Mouse (Mus musculus): ENCODE results near the gene Becn1. TPM values are rescaled to one million over a fixed set of nuclear protein-coding genes. Genes with fewer than 3 reads are reported as not detected.

Gene Becn1
- polyA plus RNA-seq, 1 experiment from 2014 or later, result 143 TPM

- H3K4me1 ChIP-seq, result peaks cover 19% of the 10 kb centered on the region
- H3K4me2 ChIP-seq (replicated peaks), result no peak overlapping the region
- no peaks in the 10 kb centered on the region for H3K27me3 ChIP-seq
- H3K36me3 ChIP-seq, result peaks cover 8% of the 10 kb centered on the region; the same call in 1 of the 2 replicates
- 38% methylated on average over 5 of the region's 5 CpGs for WGBS
- no peak for ATAC-seq (ENCODE audit: insufficient number of reproducible peaks, low FRiP score, low TSS enrichment, low read depth)
- no peak overlapping the region for H3K9ac ChIP-seq
- H3K4me3 ChIP-seq (replicated peaks), result no peak overlapping the region
- H3K9me3 ChIP-seq (replicated peaks), result no peaks in the 10 kb centered on the region
- H3K27ac ChIP-seq (replicated peaks), result no peak overlapping the region
Observed at GRCm38 (mm10) chr11:101282896-101283295, 19.2 kb downstream of the Becn1 start.

GRCm38 (mm10) chr11:101280837-101281236, 21.2 kb downstream of the Becn1 start:
- H3K27ac ChIP-seq (replicated peaks), result no peak overlapping the region
- no peaks in the 10 kb centered on the region for H3K9me3 ChIP-seq (replicated peaks)
- no peak for ATAC-seq (ENCODE audit: insufficient number of reproducible peaks, low FRiP score, low TSS enrichment, low read depth)

GRCm38 (mm10) chr11:101279193-101279569, 22.9 kb downstream of the Becn1 start:
- H3K9ac ChIP-seq, result no peak overlapping the region
- H3K4me2 ChIP-seq (replicated peaks), result peak overlapping the region; percentile 71
- no peak overlapping the region for H3K27ac ChIP-seq (replicated peaks)
- peaks cover 33% of the 10 kb centered on the region for H3K4me1 ChIP-seq
- peaks cover 9% of the 10 kb centered on the region; the same call in 1 of the 2 replicates for H3K36me3 ChIP-seq
- no peaks in the 10 kb centered on the region for H3K9me3 ChIP-seq (replicated peaks)
- H3K4me3 ChIP-seq (replicated peaks), result peak overlapping the region; percentile 90
- no peaks in the 10 kb centered on the region for H3K27me3 ChIP-seq
- ATAC-seq (ENCODE audit: insufficient number of reproducible peaks, low FRiP score, low TSS enrichment, low read depth), result no peak
- 62% methylated on average over 14 of the region's 14 CpGs for WGBS

More at GRCm38 (mm10) chr11:101280837-101281236, 21.2 kb downstream of the Becn1 start:
- no peak overlapping the region for H3K4me2 ChIP-seq (replicated peaks)
- no peak overlapping the region for H3K4me3 ChIP-seq (replicated peaks)
- H3K9ac ChIP-seq, result no peak overlapping the region
- peaks cover 37% of the 10 kb centered on the region for H3K4me1 ChIP-seq
- peaks cover 9% of the 10 kb centered on the region; the same call in 1 of the 2 replicates for H3K36me3 ChIP-seq
- 55% methylated on average over 7 of the region's 7 CpGs for WGBS
- no peaks in the 10 kb centered on the region for H3K27me3 ChIP-seq

GRCm38 (mm10) chr11:101278223-101279192, 23.6 kb downstream of the Becn1 start, which contains the start of the genes Cntd1 and Coa3:
Gene Cntd1 (plus strand): TSS chr11:101279012.
Gene Coa3 (minus strand): TSS chr11:101279114.
- peaks cover 9% of the 10 kb centered on the region; the same call in 1 of the 2 replicates for H3K36me3 ChIP-seq
- H3K9me3 ChIP-seq (replicated peaks), result no peaks in the 10 kb centered on the region
- peak within 1 kb of the TSS; percentile 67 for H3K27ac ChIP-seq (replicated peaks)
- WGBS, result 8% methylated on average over 45 of the region's 45 CpGs
- H3K4me2 ChIP-seq (replicated peaks), result peak within 1 kb of the TSS; percentile 71
- H3K4me3 ChIP-seq (replicated peaks), result peak within 1 kb of the TSS; percentile 90
- peak; percentile 93 for ATAC-seq (ENCODE audit: insufficient number of reproducible peaks, low FRiP score, low TSS enrichment, low read depth)
- peaks cover 33% of the 10 kb centered on the region for H3K4me1 ChIP-seq
- H3K9ac ChIP-seq, result peak within 1 kb of the TSS; percentile 82
- H3K27me3 ChIP-seq, result no peaks in the 10 kb centered on the region

- ATAC-seq (ENCODE audit: insufficient number of reproducible peaks, low FRiP score, low TSS enrichment, low read depth), result no peak
- peak overlapping the region; percentile 82; the same call in 1 of the 2 replicates for H3K9ac ChIP-seq
- H3K27ac ChIP-seq (replicated peaks), result no peak overlapping the region
- peaks cover 33% of the 10 kb centered on the region for H3K4me1 ChIP-seq
- peaks cover 9% of the 10 kb centered on the region; the same call in 1 of the 2 replicates for H3K36me3 ChIP-seq
- H3K27me3 ChIP-seq, result no peaks in the 10 kb centered on the region
- no peaks in the 10 kb centered on the region for H3K9me3 ChIP-seq (replicated peaks)
- H3K4me2 ChIP-seq (replicated peaks), result peak overlapping the region; percentile 71
- peak overlapping the region; percentile 90 for H3K4me3 ChIP-seq (replicated peaks)
- 61% methylated on average over 12 of the region's 12 CpGs for WGBS
Observed at GRCm38 (mm10) chr11:101277381-101278222, 24.5 kb downstream of the Becn1 start.

- H3K9me3 ChIP-seq (replicated peaks), result no peaks in the 10 kb centered on the region
- no peak overlapping the region for H3K27ac ChIP-seq (replicated peaks)
- 31% methylated on average over 27 of the region's 27 CpGs for WGBS
- H3K4me2 ChIP-seq (replicated peaks), result 0 out of 2 replicates have a peak overlapping the region, but pooled peaks have one; percentile 71
- no peak overlapping the region for H3K9ac ChIP-seq
- H3K36me3 ChIP-seq, result peaks cover 9% of the 10 kb centered on the region; the same call in 1 of the 2 replicates
- H3K4me1 ChIP-seq, result peaks cover 33% of the 10 kb centered on the region
- no peak for ATAC-seq (ENCODE audit: insufficient number of reproducible peaks, low FRiP score, low TSS enrichment, low read depth)
- no peaks in the 10 kb centered on the region for H3K27me3 ChIP-seq
- H3K4me3 ChIP-seq (replicated peaks), result no peak overlapping the region
Observed at GRCm38 (mm10) chr11:101276319-101277070, 25.6 kb downstream of the Becn1 start.

GRCm38 (mm10) chr11:101275309-101275708, 26.8 kb downstream of the Becn1 start:
- Histone ChIP-seq H3K4me3 (replicated peaks) (no peak overlapping the region), H3K9me3 (replicated peaks) (no peaks in the 10 kb centered on the region), H3K36me3 (peaks cover 9% of the 10 kb centered on the region; the same call in 1 of the 2 replicates), H3K27ac (replicated peaks) (no peak overlapping the region), H3K9ac (no peak overlapping the region), H3K27me3 (peaks cover under 1% of the 10 kb centered on the region; the same call in 1 of the 2 replicates), H3K4me1 (peaks cover 33% of the 10 kb centered on the region), H3K4me2 (replicated peaks) (no peak overlapping the region)
- no peak for ATAC-seq (ENCODE audit: insufficient number of reproducible peaks, low FRiP score, low TSS enrichment, low read depth)
- WGBS, result 79% methylated on average over 4 of the region's 4 CpGs

- H3K27me3 ChIP-seq, result peaks cover 4% of the 10 kb centered on the region; the same call in 1 of the 2 replicates
Observed at GRCm38 (mm10) chr11:101272446-101272845, 29.6 kb downstream of the Becn1 start.

GRCm38 (mm10) chr11:101269577-101270116, 32.4 kb downstream of the Becn1 start:
- Histone ChIP-seq H3K4me3 (replicated peaks) (no peak overlapping the region), H3K9me3 (replicated peaks) (no peaks in the 10 kb centered on the region), H3K4me1 (peaks cover 9% of the 10 kb centered on the region), H3K27me3 (peaks cover 21% of the 10 kb centered on the region), H3K9ac (no peak overlapping the region), H3K4me2 (replicated peaks) (no peak overlapping the region), H3K27ac (replicated peaks) (no peak overlapping the region), H3K36me3 (no peaks in the 10 kb centered on the region)
- 25% methylated on average over 10 of the region's 10 CpGs for WGBS
- no peak for ATAC-seq (ENCODE audit: insufficient number of reproducible peaks, low FRiP score, low TSS enrichment, low read depth)

More at GRCm38 (mm10) chr11:101272446-101272845, 29.6 kb downstream of the Becn1 start:
- WGBS, result 75% methylated on average over 3 of the region's 3 CpGs
- no peak overlapping the region for H3K4me3 ChIP-seq (replicated peaks)
- ATAC-seq (ENCODE audit: insufficient number of reproducible peaks, low FRiP score, low TSS enrichment, low read depth), result no peak
- H3K9me3 ChIP-seq (replicated peaks), result no peaks in the 10 kb centered on the region
- no peak overlapping the region for H3K9ac ChIP-seq
- peaks cover 14% of the 10 kb centered on the region for H3K4me1 ChIP-seq
- H3K27ac ChIP-seq (replicated peaks), result no peak overlapping the region
- no peak overlapping the region for H3K4me2 ChIP-seq (replicated peaks)
- peaks cover 9% of the 10 kb centered on the region; the same call in 1 of the 2 replicates for H3K36me3 ChIP-seq

GRCm38 (mm10) chr11:101265906-101266305, 36.2 kb downstream of the Becn1 start:
- peaks cover 47% of the 10 kb centered on the region for H3K27me3 ChIP-seq
- H3K4me2 ChIP-seq (replicated peaks), result no peak overlapping the region
- H3K9ac ChIP-seq, result no peak overlapping the region
- H3K27ac ChIP-seq (replicated peaks), result no peak overlapping the region
- H3K36me3 ChIP-seq, result no peaks in the 10 kb centered on the region
- WGBS, result 30% methylated on average over 6 of the region's 6 CpGs
- H3K4me3 ChIP-seq (replicated peaks), result no peak overlapping the region
- H3K4me1 ChIP-seq, result peaks cover 36% of the 10 kb centered on the region
- ATAC-seq (ENCODE audit: insufficient number of reproducible peaks, low FRiP score, low TSS enrichment, low read depth), result no peak
- H3K9me3 ChIP-seq (replicated peaks), result no peaks in the 10 kb centered on the region

Measured in embryonic facial prominence, embryonic 15.5 days (tissue).